Mouse (Mus musculus) ES-E14 (cell line): ENCODE data around the gene Tdrd9. TPM values are rescaled to one million over a fixed set of nuclear protein-coding genes. Genes with fewer than 3 reads are reported as not detected.

Experiments
- DNase-seq: peaks from one replicate; pipeline ENCODE4 v3.0.0-alpha.2; 2013; ENCODE audit warnings: low read depth, low spot score
- H3K27ac ChIP-seq: 2 replicates; pipeline ENCODE4 v1.5.1; 2012; ENCODE audit warnings: low read depth, mild to moderate bottlenecking, low read length, moderate library complexity, mixed read lengths; ENCODE audit not compliant: poor library complexity, insufficient read depth, severe bottlenecking
- H3K36me3 ChIP-seq: 2 replicates; pipeline ENCODE4 v1.6.1; 2012; ENCODE audit warnings: mild to moderate bottlenecking, low read length, moderate library complexity, mixed read lengths; ENCODE audit not compliant: control insufficient read depth, poor library complexity, insufficient read depth, severe bottlenecking
- H3K4me1 ChIP-seq, 2 experiments: fragments of 150-350 bp in 1 of 2; sonication (generic) in 1 of 2; 2 replicates each; pipeline ENCODE4 v1.6.1; 2012; ENCODE audit warnings: low read length in 2 of 2, mild to moderate bottlenecking in 1 of 2, mixed read lengths in 1 of 2; ENCODE audit not compliant: control insufficient read depth in 2 of 2, insufficient read depth in 2 of 2, poor library complexity in 1 of 2
- H3K4me3 ChIP-seq, 2 experiments: fragments of 150-350 bp in 1 of 2; sonication (generic) in 1 of 2; 2 replicates each; pipeline ENCODE4 v1.5.1; 2012; ENCODE audit warnings: low read length in 2 of 2, low read depth in 1 of 2, mild to moderate bottlenecking in 1 of 2, mixed read lengths in 1 of 2; ENCODE audit not compliant: insufficient read depth in 1 of 2, poor library complexity in 1 of 2, severe bottlenecking in 1 of 2
- H3K9ac ChIP-seq: 2 replicates; pipeline ENCODE4 v1.6.1; 2012; ENCODE audit warnings: low read depth, mild to moderate bottlenecking, low read length, mixed read lengths; ENCODE audit not compliant: poor library complexity, insufficient read depth, severe bottlenecking
- H3K9me3 ChIP-seq: fragments of 150-350 bp; sonication (generic); 2 replicates; pipeline ENCODE4 v1.6.1; 2012; ENCODE audit warnings: low read depth, mild to moderate bottlenecking, low read length; ENCODE audit not compliant: control insufficient read depth, insufficient read depth
- CHD2 ChIP-seq: IDR thresholded peaks from 2 replicates; pipeline ENCODE4 v1.6.1; 2014; ENCODE audit warnings: mild to moderate bottlenecking, low read depth, low read length, inconsistent platforms
- HCFC1 ChIP-seq: IDR thresholded peaks from 2 replicates; pipeline ENCODE4 v1.6.1; 2012; ENCODE audit warnings: low read length, inconsistent platforms, borderline replicate concordance; ENCODE audit not compliant: insufficient read depth
- MAFK ChIP-seq: IDR thresholded peaks from 2 replicates; pipeline ENCODE4 v1.6.1; 2014; ENCODE audit warnings: mild to moderate bottlenecking, low read depth, low read length, inconsistent platforms; ENCODE audit not compliant: insufficient read depth
- ZC3H11A ChIP-seq: IDR thresholded peaks from 2 replicates; pipeline ENCODE4 v1.6.1; 2012; ENCODE audit warnings: low read depth, mild to moderate bottlenecking, inconsistent platforms, low read length, borderline replicate concordance
- ZNF384 ChIP-seq: IDR thresholded peaks from 2 replicates; pipeline ENCODE4 v1.6.1; 2012; ENCODE audit warnings: low read depth, low read length, inconsistent platforms
- in situ Hi-C, 2 experiments: fragments of 600-800 bp; cut with MboI; formaldehyde crosslinking; loops; one replicate each; pipeline ENCODE4 v1.15.1; 2025; ENCODE audit warnings: low sequenced_read_pairs in 2 of 2, inconsistent platforms in 1 of 2; ENCODE audit not compliant: unreplicated experiment in 2 of 2
- total RNA-seq: library from RNA; depleted of rRNA; stranded (reverse); fragments of 300-350 nt; gene quantifications from 2 replicates; pipeline ENCODE4 v1.2.3, GENCODE M21; 2012

The Tdrd9 gene
- total RNA-seq, 1 experiment = 0.67 TPM

- TF ChIP-seq MAFK (no peak), ZNF384 (no peak), CHD2 (no peak), HCFC1 (no peak)
- Histone ChIP-seq H3K4me1 (no peaks in the 10 kb centered on the region), H3K9ac (no peak overlapping the region), H3K27ac (no peak overlapping the region), H3K9me3 (no peaks in the 10 kb centered on the region), H3K4me3 (no peak overlapping the region), H3K36me3 (no peaks in the 10 kb centered on the region)
- in situ Hi-C loops = no loop called here
- no peak for DNase-seq
Measured at GRCm38 (mm10) chr12:112038441-112038840, 67.1 kb downstream of the Tdrd9 start.

- H3K4me3 ChIP-seq = no peak overlapping the region
- no peak overlapping the region for H3K9ac ChIP-seq
- no peaks in the 10 kb centered on the region for H3K4me1 ChIP-seq
- no peaks in the 10 kb centered on the region for H3K36me3 ChIP-seq
- in situ Hi-C loops = no loop called here
- no peak for DNase-seq
- H3K9me3 ChIP-seq = no peaks in the 10 kb centered on the region
- no peak for TF ChIP-seq ZNF384
- no peak for TF ChIP-seq MAFK
- no peak for TF ChIP-seq ZC3H11A
- no peak for TF ChIP-seq CHD2
- TF ChIP-seq HCFC1 = no peak
- H3K27ac ChIP-seq = no peak overlapping the region
Measured at GRCm38 (mm10) chr12:112039169-112039568, 67.8 kb downstream of the Tdrd9 start.

GRCm38 (mm10) chr12:112042681-112043080, 71.3 kb downstream of the Tdrd9 start:
- no peaks in the 10 kb centered on the region for H3K36me3 ChIP-seq
- H3K27ac ChIP-seq = no peak overlapping the region
- no peaks in the 10 kb centered on the region for H3K4me1 ChIP-seq
- no peak overlapping the region for H3K4me3 ChIP-seq
- no peak for TF ChIP-seq CHD2
- TF ChIP-seq MAFK = no peak
- no peak for TF ChIP-seq HCFC1
- TF ChIP-seq ZNF384 = no peak
- TF ChIP-seq ZC3H11A = no peak
- no peak overlapping the region for H3K9ac ChIP-seq
- in situ Hi-C loops = no loop called here
- H3K9me3 ChIP-seq = no peaks in the 10 kb centered on the region
- no peak for DNase-seq

GRCm38 (mm10) chr12:112077651-112078050, 106.3 kb downstream of the Tdrd9 start:
- no peak overlapping the region for H3K4me3 ChIP-seq
- H3K36me3 ChIP-seq = no peaks in the 10 kb centered on the region
- no peaks in the 10 kb centered on the region for H3K9me3 ChIP-seq
- H3K4me1 ChIP-seq = peaks cover 0 to 3% of the 10 kb centered on the region in 2 experiments; a peak in 1 of 4 replicates
- in situ Hi-C loops = no loop called here
- no peak for TF ChIP-seq HCFC1
- TF ChIP-seq MAFK = no peak
- TF ChIP-seq ZNF384 = no peak
- TF ChIP-seq ZC3H11A = peak; percentile 57
- no peak for TF ChIP-seq CHD2
- peak; percentile 71 for DNase-seq
- H3K27ac ChIP-seq = no peak overlapping the region
- no peak overlapping the region; the same call in 1 of the 2 replicates for H3K9ac ChIP-seq

- no peak for DNase-seq
- no peaks in the 10 kb centered on the region for H3K9me3 ChIP-seq
- no peak overlapping the region for H3K9ac ChIP-seq
- H3K27ac ChIP-seq = no peak overlapping the region
- in situ Hi-C loops = no loop called here
- H3K4me1 ChIP-seq = peaks cover 0 to 3% of the 10 kb centered on the region in 2 experiments; a peak in 1 of 4 replicates
- no peak for TF ChIP-seq ZC3H11A
- no peak for TF ChIP-seq ZNF384
- TF ChIP-seq CHD2 = no peak
- TF ChIP-seq HCFC1 = no peak
- no peak overlapping the region for H3K4me3 ChIP-seq
- H3K36me3 ChIP-seq = no peaks in the 10 kb centered on the region
Measured at GRCm38 (mm10) chr12:112079911-112080310, 108.6 kb downstream of the Tdrd9 start.
